Mouse (Mus musculus) E14TG2a.4 (cell line): ENCODE results near the gene Zbtb40.

Source experiments
- H3K27me3 ChIP-seq: 2 replicates; pipeline ENCODE4 v1.6.1; 2014; ENCODE audit warnings: low read length, control low read depth; ENCODE audit not compliant: insufficient read depth
- H3K36me3 ChIP-seq: 2 replicates; pipeline ENCODE4 v1.6.1; 2014; ENCODE audit warnings: low read length, control low read depth; ENCODE audit not compliant: insufficient read depth
- H3K4me1 ChIP-seq: replicated peaks from 2 replicates; pipeline ENCODE4 v1.6.1; 2014; ENCODE audit warnings: low read depth, low read length, control low read depth
- H3K4me3 ChIP-seq: replicated peaks from 2 replicates; pipeline ENCODE4 v1.5.1; 2014; ENCODE audit warnings: mild to moderate bottlenecking, low read length
- H3K9me3 ChIP-seq: 2 replicates; pipeline ENCODE4 v1.6.1; 2014; ENCODE audit warnings: low read length, control low read depth
- CTCF ChIP-seq: conservative IDR thresholded peaks from 2 replicates; pipeline ENCODE4 v1.5.1; 2014; ENCODE audit warnings: low read length
- NANOG ChIP-seq: IDR thresholded peaks from 2 replicates; pipeline ENCODE4 v1.6.1; 2014; ENCODE audit warnings: borderline replicate concordance, low read length, mixed read lengths
- POU5F1 ChIP-seq: IDR thresholded peaks from 2 replicates; pipeline ENCODE4 v1.6.1; 2014; ENCODE audit warnings: low read length, borderline replicate concordance

Gene Zbtb40

DNA sequence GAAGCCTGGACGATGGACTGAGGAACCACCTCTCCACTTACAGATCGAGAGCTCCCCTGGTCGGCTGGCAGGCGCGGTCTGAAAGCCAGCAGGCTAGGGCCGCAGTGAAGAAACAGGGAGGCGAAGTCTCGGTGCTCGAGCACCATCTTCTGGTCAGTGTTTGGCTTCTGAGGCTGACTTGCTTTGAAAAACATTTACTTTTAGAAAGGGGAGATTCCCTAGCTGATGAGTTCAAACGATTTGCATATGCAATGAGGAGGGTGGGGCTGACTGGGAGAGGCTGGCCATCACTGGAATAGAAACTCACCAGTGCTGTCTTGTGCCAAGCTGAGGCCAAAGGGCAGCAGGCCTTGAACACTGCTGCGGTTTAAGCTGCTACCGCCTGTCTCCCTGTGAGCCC is 67.3 kb downstream of the Zbtb40 start:
- Histone ChIP-seq H3K36me3 (peaks cover 33% of the 10 kb centered on the region), H3K4me1 (peaks cover 40% of the 10 kb centered on the region), H3K27me3 (0 out of 2 replicates have a peak, but pooled peaks cover 4% of the 10 kb centered on the region), H3K9me3 (no peaks in the 10 kb centered on the region), H3K4me3 (0 out of 2 replicates have a peak overlapping the region, but pooled peaks have one; percentile 20)
- no peak for TF ChIP-seq NANOG
- TF ChIP-seq POU5F1, result peak; percentile 90
- TF ChIP-seq CTCF, result peak; percentile 17; the same call in 1 of the 2 replicates

GRCm38 (mm10) chr4:136980921-136981320 is 67.7 kb downstream of the Zbtb40 start:
- Histone ChIP-seq H3K4me1 (peaks cover 40% of the 10 kb centered on the region), H3K27me3 (0 out of 2 replicates have a peak, but pooled peaks cover 4% of the 10 kb centered on the region), H3K4me3 (no peak overlapping the region), H3K36me3 (peaks cover 30% of the 10 kb centered on the region), H3K9me3 (no peaks in the 10 kb centered on the region)
- TF ChIP-seq CTCF (no peak), NANOG (no peak), POU5F1 (no peak)

DNA sequence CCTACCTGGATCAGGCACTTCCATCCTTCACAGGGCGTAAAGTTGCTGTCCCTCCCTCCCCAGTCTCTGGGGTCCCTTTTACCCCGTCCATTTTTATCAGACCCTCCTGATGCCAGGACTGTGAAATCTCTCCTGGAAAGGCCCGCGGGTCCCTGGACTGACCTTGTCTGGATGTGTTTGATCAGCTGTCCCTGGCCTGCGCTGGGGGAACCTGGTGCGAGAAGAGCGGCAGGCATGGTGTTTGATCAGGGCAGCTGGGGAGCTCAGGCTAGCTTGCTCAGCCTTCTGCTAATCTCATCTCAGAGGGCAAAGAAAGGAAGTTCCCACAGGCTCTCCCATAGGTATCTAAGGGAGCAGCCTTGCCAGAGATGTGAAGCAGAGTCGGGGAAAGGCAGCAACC is 71.4 kb downstream of the Zbtb40 start:
- Histone ChIP-seq H3K27me3 (0 out of 2 replicates have a peak, but pooled peaks cover 10% of the 10 kb centered on the region), H3K4me3 (no peak overlapping the region), H3K9me3 (no peaks in the 10 kb centered on the region), H3K36me3 (peaks cover under 1% of the 10 kb centered on the region), H3K4me1 (peaks cover 18% of the 10 kb centered on the region)
- TF ChIP-seq NANOG (no peak), POU5F1 (no peak), CTCF (no peak)

GRCm38 (mm10) chr4:136970939-136971338 is 77.7 kb downstream of the Zbtb40 start:
- H3K4me1 ChIP-seq, result peaks cover 20% of the 10 kb centered on the region
- no peak overlapping the region for H3K4me3 ChIP-seq
- H3K9me3 ChIP-seq, result no peaks in the 10 kb centered on the region
- H3K36me3 ChIP-seq, result no peaks in the 10 kb centered on the region
- peaks cover 45% of the 10 kb centered on the region for H3K27me3 ChIP-seq
- TF ChIP-seq NANOG (no peak), CTCF (peak; percentile 97)

DNA sequence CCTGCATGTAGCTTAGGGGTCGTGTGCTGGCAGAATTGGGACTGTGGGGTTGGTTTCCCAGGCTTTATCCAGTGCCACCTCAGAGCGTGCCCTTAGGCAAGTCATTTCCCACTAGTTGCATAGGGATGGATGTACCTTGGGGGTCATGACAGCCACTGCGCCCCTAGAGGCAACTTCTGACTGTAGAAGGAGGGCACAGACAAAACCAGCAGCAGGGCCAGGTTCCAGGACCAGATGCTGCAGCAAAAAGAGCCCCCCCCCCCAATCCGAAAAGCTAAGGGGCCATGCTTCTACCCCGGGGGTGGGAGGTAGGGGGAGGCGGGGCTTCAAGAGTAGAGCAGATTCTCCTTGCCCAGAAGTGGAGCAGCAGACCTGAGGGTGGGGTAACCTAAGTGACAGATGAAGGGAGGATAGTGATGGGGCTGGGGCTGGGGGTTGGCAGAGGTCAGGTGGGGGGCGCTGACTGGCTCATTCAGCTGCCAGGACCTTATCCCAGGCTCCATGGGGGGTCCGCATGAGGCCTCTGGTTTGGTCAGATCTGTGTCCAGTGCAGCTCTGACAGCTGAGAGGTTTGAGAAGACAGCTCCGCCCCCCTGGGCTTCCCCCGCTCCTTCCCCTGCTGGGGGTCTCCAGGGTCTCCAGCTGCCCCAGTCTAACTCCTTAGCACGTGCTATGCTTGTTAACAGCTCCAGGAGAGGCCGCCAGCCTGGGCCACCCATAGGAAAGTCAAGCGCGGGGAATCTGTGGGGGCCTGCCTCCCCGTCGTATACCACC is 78.9 kb downstream of the Zbtb40 start:
- Histone ChIP-seq H3K36me3 (no peaks in the 10 kb centered on the region), H3K27me3 (peaks cover 55% of the 10 kb centered on the region), H3K4me3 (no peak overlapping the region), H3K9me3 (no peaks in the 10 kb centered on the region), H3K4me1 (peaks cover 25% of the 10 kb centered on the region)
- TF ChIP-seq NANOG (no peak), CTCF (peak; percentile 26)

GRCm38 (mm10) chr4:136969096-136969495 is 79.5 kb downstream of the Zbtb40 start:
- H3K9me3 ChIP-seq, result no peaks in the 10 kb centered on the region
- H3K27me3 ChIP-seq, result peaks cover 59% of the 10 kb centered on the region
- H3K4me1 ChIP-seq, result peaks cover 27% of the 10 kb centered on the region
- no peak overlapping the region for H3K4me3 ChIP-seq
- no peak for TF ChIP-seq CTCF
- no peak for TF ChIP-seq POU5F1
- no peak for TF ChIP-seq NANOG
- no peaks in the 10 kb centered on the region for H3K36me3 ChIP-seq

DNA sequence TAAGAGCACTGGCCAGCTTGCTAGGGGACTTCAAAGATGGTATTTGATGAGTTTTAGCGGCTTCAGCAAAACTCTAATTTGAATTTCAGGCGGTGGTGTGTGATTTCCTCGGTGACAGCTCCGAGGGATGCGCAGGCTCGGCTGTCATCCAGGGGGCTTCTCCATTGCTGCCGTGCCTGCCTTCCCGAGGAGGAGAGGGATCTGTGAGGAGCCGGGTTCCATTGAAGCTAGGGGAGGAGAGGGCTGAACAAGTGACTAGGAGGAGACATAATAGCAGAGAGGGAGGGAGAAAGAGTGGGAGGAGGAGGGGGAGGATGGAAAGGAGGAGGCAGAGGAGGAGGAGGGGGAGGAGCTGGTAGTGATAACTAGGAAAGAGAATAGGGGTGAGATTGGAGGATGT is 81.1 kb downstream of the Zbtb40 start:
- TF ChIP-seq POU5F1 (no peak), NANOG (no peak), CTCF (no peak)
- Histone ChIP-seq H3K9me3 (no peaks in the 10 kb centered on the region), H3K4me3 (no peak overlapping the region), H3K27me3 (peaks cover 72% of the 10 kb centered on the region), H3K36me3 (no peaks in the 10 kb centered on the region), H3K4me1 (peaks cover 27% of the 10 kb centered on the region)

GRCm38 (mm10) chr4:136966493-136967390 is 81.9 kb downstream of the Zbtb40 start:
- peaks cover 27% of the 10 kb centered on the region for H3K4me1 ChIP-seq
- H3K4me3 ChIP-seq, result no peak overlapping the region
- TF ChIP-seq CTCF, result no peak
- no peak for TF ChIP-seq POU5F1
- TF ChIP-seq NANOG, result no peak
- no peaks in the 10 kb centered on the region for H3K9me3 ChIP-seq
- no peaks in the 10 kb centered on the region for H3K36me3 ChIP-seq
- H3K27me3 ChIP-seq, result peaks cover 67% of the 10 kb centered on the region

GRCm38 (mm10) chr4:136964990-136965421 is 83.6 kb downstream of the Zbtb40 start:
- H3K4me3 ChIP-seq, result no peak overlapping the region
- H3K36me3 ChIP-seq, result no peaks in the 10 kb centered on the region
- H3K4me1 ChIP-seq, result peaks cover 25% of the 10 kb centered on the region
- peaks cover 72% of the 10 kb centered on the region for H3K27me3 ChIP-seq
- H3K9me3 ChIP-seq, result no peaks in the 10 kb centered on the region
- no peak for TF ChIP-seq CTCF
- TF ChIP-seq POU5F1, result no peak
- TF ChIP-seq NANOG, result no peak
